Mouse (Mus musculus): Measurements from ENCODE around the gene Cst11. TPM values are rescaled to one million over a fixed set of nuclear protein-coding genes. Genes with fewer than 3 reads are reported as not detected.

Cst11 gene
- total RNA-seq, 1 experiment, result not detected

DNA sequence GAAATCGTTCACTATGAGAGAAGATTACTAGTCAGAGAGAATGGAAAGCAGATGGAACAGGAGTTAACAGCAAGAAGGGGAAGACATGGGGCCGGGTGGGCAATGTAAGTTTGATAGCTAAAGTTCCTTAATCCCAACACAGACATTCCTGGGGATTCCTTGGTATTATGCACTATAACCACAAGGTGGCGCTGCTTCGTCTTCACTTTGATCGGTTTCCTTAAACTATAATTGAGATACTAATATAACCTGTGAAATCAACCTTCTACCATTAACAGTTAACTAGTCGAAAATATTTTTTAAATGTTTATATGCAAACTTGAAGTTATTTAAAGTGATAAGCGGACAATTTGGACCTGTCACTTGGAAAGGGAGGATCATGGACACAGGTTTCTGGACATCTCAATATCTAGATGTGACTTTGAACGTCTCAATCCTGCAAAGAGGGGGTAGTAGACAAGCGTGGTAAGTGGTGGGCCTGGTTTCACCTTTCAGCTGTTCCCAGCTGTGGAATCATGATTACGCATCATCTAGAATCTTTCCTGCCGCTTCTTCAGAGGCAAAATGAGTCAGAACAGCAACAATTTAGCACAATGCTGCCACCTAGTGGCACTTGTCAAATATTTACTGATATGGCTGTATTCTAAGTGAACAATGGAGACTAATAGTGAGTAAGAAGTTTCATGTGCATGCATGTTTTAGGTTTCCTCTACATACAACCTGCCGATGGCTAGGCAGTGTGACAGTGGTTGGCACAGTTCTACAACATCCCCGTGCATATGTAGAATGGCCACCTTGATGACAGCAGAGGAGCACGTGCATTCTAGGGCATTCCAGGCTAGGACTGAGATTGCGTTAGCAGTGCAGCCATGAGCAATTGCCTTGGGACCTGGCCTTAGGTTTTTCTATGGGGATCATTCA lies 19.1 kb downstream of the Cst11 start:
- H3K4me3 ChIP-seq (ENCODE audit: insufficient read depth in 1 of 2, low read depth in 1 of 2, low read length in 2 of 2, poor library complexity in 1 of 2, severe bottlenecking in 1 of 2), result peak overlapping the region in 1 of 2 experiments; percentile 48; a peak in 2 of 4 replicates
- in situ Hi-C loops (cut with MboI; ENCODE audit: low sequenced_read_pairs in 2 of 2, unreplicated experiment in 2 of 2), result loop anchor here in 1 of 2 experiments (5.0 kb wide), 1 partner anchor 150 kb away; no protein-coding TSS in a partner anchor

GRCm38 (mm10) chr2:148750058-148750457 lies 21.2 kb downstream of the Cst11 start, which contains the start of gene Cstl1:
Gene Cstl1, plus strand, starts transcription at chr2:148750358.
- DNase-seq (ENCODE audit: low read depth, low spot score), result no peak
- no peak within 1 kb of the TSS for H3K9ac ChIP-seq (ENCODE audit: insufficient read depth, low read depth, low read length, poor library complexity, severe bottlenecking)
- no peak within 1 kb of the TSS for H3K4me3 ChIP-seq (ENCODE audit: insufficient read depth in 1 of 2, low read depth in 1 of 2, low read length in 2 of 2, poor library complexity in 1 of 2, severe bottlenecking in 1 of 2)
- H3K4me1 ChIP-seq (ENCODE audit: control insufficient read depth in 2 of 2, insufficient read depth in 2 of 2, low read length in 2 of 2, poor library complexity in 1 of 2), result no peaks in the 10 kb centered on the region
- no peak for TF ChIP-seq MAFK (IDR thresholded peaks at IDR 0.05; ENCODE audit: insufficient read depth, low read depth, low read length)
- no peak within 1 kb of the TSS for H3K27ac ChIP-seq (ENCODE audit: insufficient read depth, low read depth, low read length, poor library complexity, severe bottlenecking)
- no peaks in the 10 kb centered on the region for H3K36me3 ChIP-seq (ENCODE audit: control insufficient read depth, insufficient read depth, low read length, poor library complexity, severe bottlenecking)
- in situ Hi-C loops (cut with MboI; ENCODE audit: low sequenced_read_pairs in 2 of 2, unreplicated experiment in 2 of 2), result loop anchor here in 1 of 2 experiments (5.0 kb wide), 1 partner anchor 152 kb away; no protein-coding TSS in a partner anchor
- no peaks in the 10 kb centered on the region for H3K9me3 ChIP-seq (ENCODE audit: control insufficient read depth, insufficient read depth, low read depth, low read length)

More for the DNA sequence above, 19.1 kb downstream of the Cst11 start:
- Histone ChIP-seq H3K36me3 (ENCODE audit: control insufficient read depth, insufficient read depth, low read length, poor library complexity, severe bottlenecking) (no peaks in the 10 kb centered on the region), H3K9ac (ENCODE audit: insufficient read depth, low read depth, low read length, poor library complexity, severe bottlenecking) (no peak overlapping the region), H3K9me3 (ENCODE audit: control insufficient read depth, insufficient read depth, low read depth, low read length) (no peaks in the 10 kb centered on the region), H3K4me1 (ENCODE audit: control insufficient read depth in 2 of 2, insufficient read depth in 2 of 2, low read length in 2 of 2, poor library complexity in 1 of 2) (no peaks in the 10 kb centered on the region), H3K27ac (ENCODE audit: insufficient read depth, low read depth, low read length, poor library complexity, severe bottlenecking) (no peak overlapping the region)
- TF ChIP-seq ZC3H11A (IDR thresholded peaks at IDR 0.05; ENCODE audit: borderline replicate concordance, low read depth, low read length) (no peak), MAFK (IDR thresholded peaks at IDR 0.05; ENCODE audit: insufficient read depth, low read depth, low read length) (no peak)
- peak; percentile 86 for DNase-seq (ENCODE audit: low read depth, low spot score)

- TF ChIP-seq MAFK (IDR thresholded peaks at IDR 0.05; ENCODE audit: insufficient read depth, low read depth, low read length), result no peak
- TF ChIP-seq ZNF384 (IDR thresholded peaks at IDR 0.05; ENCODE audit: low read depth, low read length), result no peak
- H3K9ac ChIP-seq (ENCODE audit: insufficient read depth, low read depth, low read length, poor library complexity, severe bottlenecking), result no peak overlapping the region
- in situ Hi-C loops (cut with MboI; ENCODE audit: low sequenced_read_pairs in 2 of 2, unreplicated experiment in 2 of 2), result no loop called here
- no peak overlapping the region for H3K4me3 ChIP-seq (ENCODE audit: insufficient read depth in 1 of 2, low read depth in 1 of 2, low read length in 2 of 2, poor library complexity in 1 of 2, severe bottlenecking in 1 of 2)
- no peaks in the 10 kb centered on the region for H3K4me1 ChIP-seq (ENCODE audit: control insufficient read depth in 2 of 2, insufficient read depth in 2 of 2, low read length in 2 of 2, poor library complexity in 1 of 2)
- DNase-seq (ENCODE audit: low read depth, low spot score), result no peak
- H3K36me3 ChIP-seq (ENCODE audit: control insufficient read depth, insufficient read depth, low read length, poor library complexity, severe bottlenecking), result no peaks in the 10 kb centered on the region
- no peak overlapping the region for H3K27ac ChIP-seq (ENCODE audit: insufficient read depth, low read depth, low read length, poor library complexity, severe bottlenecking)
- H3K9me3 ChIP-seq (ENCODE audit: control insufficient read depth, insufficient read depth, low read depth, low read length), result no peaks in the 10 kb centered on the region
Observed at GRCm38 (mm10) chr2:148743846-148744407, 27.4 kb downstream of the Cst11 start.

- Histone ChIP-seq H3K36me3 (ENCODE audit: control insufficient read depth, insufficient read depth, low read length, poor library complexity, severe bottlenecking) (no peaks in the 10 kb centered on the region), H3K4me1 (ENCODE audit: control insufficient read depth in 2 of 2, insufficient read depth in 2 of 2, low read length in 2 of 2, poor library complexity in 1 of 2) (no peaks in the 10 kb centered on the region), H3K9me3 (ENCODE audit: control insufficient read depth, insufficient read depth, low read depth, low read length) (no peaks in the 10 kb centered on the region), H3K4me3 (ENCODE audit: insufficient read depth in 1 of 2, low read depth in 1 of 2, low read length in 2 of 2, poor library complexity in 1 of 2, severe bottlenecking in 1 of 2) (no peak overlapping the region), H3K9ac (ENCODE audit: insufficient read depth, low read depth, low read length, poor library complexity, severe bottlenecking) (no peak overlapping the region), H3K27ac (ENCODE audit: insufficient read depth, low read depth, low read length, poor library complexity, severe bottlenecking) (no peak overlapping the region)
- no peak for DNase-seq (ENCODE audit: low read depth, low spot score)
- in situ Hi-C loops (cut with MboI; ENCODE audit: low sequenced_read_pairs in 2 of 2, unreplicated experiment in 2 of 2), result no loop called here
- no peak for TF ChIP-seq HCFC1 (IDR thresholded peaks at IDR 0.05; ENCODE audit: borderline replicate concordance, insufficient read depth, low read length)
- no peak for TF ChIP-seq MAFK (IDR thresholded peaks at IDR 0.05; ENCODE audit: insufficient read depth, low read depth, low read length)
- no peak for TF ChIP-seq ZC3H11A (IDR thresholded peaks at IDR 0.05; ENCODE audit: borderline replicate concordance, low read depth, low read length)
- no peak for TF ChIP-seq CHD2 (IDR thresholded peaks at IDR 0.05; ENCODE audit: low read depth, low read length)
- TF ChIP-seq ZNF384 (IDR thresholded peaks at IDR 0.05; ENCODE audit: low read depth, low read length), result no peak
Observed at GRCm38 (mm10) chr2:148743001-148743400, 28.3 kb downstream of the Cst11 start.

Measured in ES-E14 (cell line).